Mouse (Mus musculus): ENCODE measurements around the gene Cacnb3.

Gene Cacnb3

GRCm38 (mm10) chr15:98609331-98610130, 21.1 kb upstream of the Cacnb3 start, which contains the start of gene Adcy6:
Adcy6 (minus strand) TSS chr15:98610076.
- DNase-seq = peak in 1 of 2 experiments; percentile 33

- DNase-seq = no peak
These were observed 20.5 kb upstream of the Cacnb3 start for GRCm38 (mm10) chr15:98610131-98610633.

GRCm38 (mm10) chr15:98612229-98612628, 18.4 kb upstream of the Cacnb3 start:
- no peak for DNase-seq

GRCm38 (mm10) chr15:98614551-98614950, 16.1 kb upstream of the Cacnb3 start:
- DNase-seq = no peak

GRCm38 (mm10) chr15:98614971-98615370, 15.7 kb upstream of the Cacnb3 start:
- no peak for DNase-seq

GRCm38 (mm10) chr15:98615751-98616150, 14.9 kb upstream of the Cacnb3 start:
- no peak for DNase-seq

- DNase-seq = no peak
These were observed 14.1 kb upstream of the Cacnb3 start for GRCm38 (mm10) chr15:98616362-98617175.

GRCm38 (mm10) chr15:98617176-98617537, 13.5 kb upstream of the Cacnb3 start:
- peak; percentile 30 to 74 for DNase-seq

- no peak for DNase-seq
These were observed 8.4 kb upstream of the Cacnb3 start for GRCm38 (mm10) chr15:98622199-98622598.

- no peak for DNase-seq
These were observed 7.9 kb upstream of the Cacnb3 start for GRCm38 (mm10) chr15:98622721-98623120.

- no peak for DNase-seq
These were observed 7.2 kb upstream of the Cacnb3 start for GRCm38 (mm10) chr15:98623361-98623821.

GRCm38 (mm10) chr15:98626078-98626477, 4.6 kb upstream of the Cacnb3 start:
- DNase-seq = no peak

GRCm38 (mm10) chr15:98626487-98627212, 4.0 kb upstream of the Cacnb3 start:
- no peak for DNase-seq

- no peak for DNase-seq
These were observed 1.9 kb upstream of the Cacnb3 start for GRCm38 (mm10) chr15:98628589-98629254.

- no peak for DNase-seq
These were observed 1.2 kb upstream of the Cacnb3 start for GRCm38 (mm10) chr15:98629464-98629863.

- peak in 1 of 2 experiments; percentile 39 for DNase-seq
These were observed 853 bp downstream of the Cacnb3 start for GRCm38 (mm10) chr15:98631493-98631892.

- no peak for DNase-seq
These were observed 1.6 kb downstream of the Cacnb3 start for GRCm38 (mm10) chr15:98632107-98632744.

GRCm38 (mm10) chr15:98632921-98633320, 2.3 kb downstream of the Cacnb3 start:
- DNase-seq = no peak

GRCm38 (mm10) chr15:98633822-98634470, 3.3 kb downstream of the Cacnb3 start:
- no peak for DNase-seq

GRCm38 (mm10) chr15:98634541-98635081, 4.0 kb downstream of the Cacnb3 start:
- DNase-seq = peak; percentile 21 to 56

GRCm38 (mm10) chr15:98635291-98635841, 4.7 kb downstream of the Cacnb3 start:
- no peak for DNase-seq
